ENCODE assay signal across 16 mouse cellular contexts in genomic region chr2:49856584-49856983, GRCm38 (mm10).
DNase-seq lines count a peak whose midpoint lies in the region; ATAC-seq and TF ChIP-seq lines count a peak whose summit lies in the region.
"Had no signal": no experiment of that assay in that cellular context is flagged by ENCODE, and none has a peak within 500 bp of the region (broad histone marks: within the 10 kb centered on the region; RNA-seq: fewer than 3 reads in every experiment).

No protein-coding gene starts in this region.

- no peak overlapping the region for H3K9ac ChIP-seq in heart, embryonic 12.5 days
- H3K9ac ChIP-seq in intestine, embryonic 15.5 days = no peak overlapping the region
- H3K9ac ChIP-seq in intestine, postnatal 0 days (ENCODE audit: low read depth, low read length) = no peak overlapping the region
- H3K9ac ChIP-seq in midbrain, embryonic 13.5 days (replicated peaks) = no peak overlapping the region
- no peak overlapping the region for H3K9ac ChIP-seq in midbrain, embryonic 11.5 days (ENCODE audit: low read length)
- H3K9ac ChIP-seq in stomach, embryonic 15.5 days = no peak overlapping the region
- H3K9ac ChIP-seq: liver, postnatal 0 days had no signal

- H3K9me3 ChIP-seq in heart, embryonic 12.5 days (replicated peaks) = no peaks in the 10 kb centered on the region
- H3K9me3 ChIP-seq in intestine, embryonic 15.5 days = no peaks in the 10 kb centered on the region
- H3K9me3 ChIP-seq in intestine, postnatal 0 days (ENCODE audit: control insufficient read depth) = no peaks in the 10 kb centered on the region
- H3K9me3 ChIP-seq in midbrain, embryonic 13.5 days = no peaks in the 10 kb centered on the region
- no peaks in the 10 kb centered on the region for H3K9me3 ChIP-seq in midbrain, embryonic 11.5 days (ENCODE audit: control insufficient read depth, low read length)
- no peaks in the 10 kb centered on the region for H3K9me3 ChIP-seq in stomach, embryonic 15.5 days
- H3K9me3 ChIP-seq: megakaryocyte, embryonic 14.5 days had no signal

- DNase-seq in heart, adult 9 months (ENCODE audit: low spot score in 2 of 2) = no peak
- DNase-seq in midbrain, embryonic 11.5 days (ENCODE audit: low spot score, missing footprints) = no peak
- no peak for DNase-seq in MN1 (ENCODE audit: low spot score)
- DNase-seq: cerebellum, adult 8-10 months; gastrocnemius, postnatal 25 days; kidney, postnatal 4 days; liver; liver, postnatal 0 days had no signal

- H3K4me2 ChIP-seq in heart, embryonic 12.5 days = peak overlapping the region; percentile 31
- H3K4me2 ChIP-seq in intestine, embryonic 15.5 days (replicated peaks) = 0 out of 2 replicates have a peak overlapping the region, but pooled peaks have one; percentile 24
- no peak overlapping the region for H3K4me2 ChIP-seq in intestine, postnatal 0 days (replicated peaks; ENCODE audit: low read depth)
- no peak overlapping the region for H3K4me2 ChIP-seq in midbrain, embryonic 13.5 days (replicated peaks)
- no peak overlapping the region for H3K4me2 ChIP-seq in midbrain, embryonic 11.5 days
- H3K4me2 ChIP-seq in stomach, embryonic 15.5 days = peak overlapping the region; percentile 32

- 0 out of 2 replicates have a peak, but pooled peaks cover 8% of the 10 kb centered on the region for H3K27me3 ChIP-seq in heart, embryonic 12.5 days (replicated peaks)
- no peaks in the 10 kb centered on the region for H3K27me3 ChIP-seq in intestine, embryonic 15.5 days (replicated peaks)
- H3K27me3 ChIP-seq in intestine, postnatal 0 days (replicated peaks; ENCODE audit: control insufficient read depth, insufficient read depth, low read length) = no peaks in the 10 kb centered on the region
- no peaks in the 10 kb centered on the region for H3K27me3 ChIP-seq in midbrain, embryonic 13.5 days
- H3K27me3 ChIP-seq in midbrain, embryonic 11.5 days (ENCODE audit: control insufficient read depth, insufficient read depth, low read length) = no peaks in the 10 kb centered on the region
- no peaks in the 10 kb centered on the region for H3K27me3 ChIP-seq in stomach, embryonic 15.5 days (replicated peaks)

- 65% methylated on average over 5 of the region's 5 CpGs for WGBS in heart, embryonic 12.5 days
- 74% methylated on average over 5 of the region's 5 CpGs for WGBS in intestine, embryonic 15.5 days
- WGBS in intestine, postnatal 0 days = 71% methylated on average over 5 of the region's 5 CpGs
- WGBS in midbrain, embryonic 13.5 days = 85% methylated on average over 5 of the region's 5 CpGs
- WGBS in midbrain, embryonic 11.5 days = 72% methylated on average over 5 of the region's 5 CpGs
- 53% methylated on average over 5 of the region's 5 CpGs for WGBS in stomach, embryonic 15.5 days

- no peak overlapping the region for H3K27ac ChIP-seq in heart, embryonic 12.5 days (ENCODE audit: poor library complexity, severe bottlenecking)
- H3K27ac ChIP-seq in intestine, embryonic 15.5 days = no peak overlapping the region
- no peak overlapping the region for H3K27ac ChIP-seq in intestine, postnatal 0 days (ENCODE audit: low read depth, low read length)
- 0 out of 2 replicates have a peak overlapping the region, but pooled peaks have one; percentile 4 for H3K27ac ChIP-seq in midbrain, embryonic 13.5 days
- no peak overlapping the region for H3K27ac ChIP-seq in midbrain, embryonic 11.5 days (ENCODE audit: low read depth, low read length)
- H3K27ac ChIP-seq in stomach, embryonic 15.5 days = no peak overlapping the region

- no peak overlapping the region for H3K4me3 ChIP-seq in heart, embryonic 12.5 days
- no peak overlapping the region for H3K4me3 ChIP-seq in intestine, embryonic 15.5 days (replicated peaks)
- no peak overlapping the region for H3K4me3 ChIP-seq in intestine, postnatal 0 days (ENCODE audit: low read depth, low read length)
- H3K4me3 ChIP-seq in midbrain, embryonic 13.5 days (replicated peaks) = no peak overlapping the region
- no peak overlapping the region for H3K4me3 ChIP-seq in midbrain, embryonic 11.5 days (ENCODE audit: low read depth, low read length)
- H3K4me3 ChIP-seq in stomach, embryonic 15.5 days (replicated peaks) = no peak overlapping the region
- H3K4me3 ChIP-seq: erythroblast, embryonic 14.5 days; megakaryocyte, embryonic 14.5 days had no signal

- H3K4me1 ChIP-seq in heart, embryonic 12.5 days (replicated peaks) = peaks cover 16% of the 10 kb centered on the region
- 0 out of 2 replicates have a peak, but pooled peaks cover 3% of the 10 kb centered on the region for H3K4me1 ChIP-seq in intestine, embryonic 15.5 days (replicated peaks)
- no peaks in the 10 kb centered on the region for H3K4me1 ChIP-seq in intestine, postnatal 0 days (replicated peaks; ENCODE audit: control insufficient read depth, insufficient read depth, low read length)
- H3K4me1 ChIP-seq in midbrain, embryonic 13.5 days (replicated peaks) = no peaks in the 10 kb centered on the region
- H3K4me1 ChIP-seq in midbrain, embryonic 11.5 days (ENCODE audit: control insufficient read depth, insufficient read depth, low read length) = no peaks in the 10 kb centered on the region
- H3K4me1 ChIP-seq in stomach, embryonic 15.5 days = no peaks in the 10 kb centered on the region
- H3K4me1 ChIP-seq: megakaryocyte, embryonic 14.5 days had no signal

- no peaks in the 10 kb centered on the region for H3K36me3 ChIP-seq in heart, embryonic 12.5 days
- H3K36me3 ChIP-seq in intestine, embryonic 15.5 days = no peaks in the 10 kb centered on the region
- H3K36me3 ChIP-seq in intestine, postnatal 0 days (ENCODE audit: control insufficient read depth, insufficient read depth) = no peaks in the 10 kb centered on the region
- no peaks in the 10 kb centered on the region for H3K36me3 ChIP-seq in midbrain, embryonic 13.5 days
- no peaks in the 10 kb centered on the region for H3K36me3 ChIP-seq in midbrain, embryonic 11.5 days (ENCODE audit: control insufficient read depth, insufficient read depth, low read length)
- no peaks in the 10 kb centered on the region for H3K36me3 ChIP-seq in stomach, embryonic 15.5 days

- ATAC-seq in heart, embryonic 12.5 days (ENCODE audit: insufficient number of reproducible peaks, low FRiP score) = no peak
- no peak for ATAC-seq in intestine, embryonic 15.5 days
- ATAC-seq in intestine, postnatal 0 days = no peak
- ATAC-seq in midbrain, embryonic 13.5 days = no peak
- no peak for ATAC-seq in midbrain, embryonic 11.5 days (ENCODE audit: low FRiP score)
- no peak for ATAC-seq in stomach, embryonic 15.5 days (ENCODE audit: insufficient read depth, low FRiP score, low read depth)
- ATAC-seq: intestine, embryonic 16.5 days; liver, postnatal 0 days had no signal

- TF ChIP-seq CTCF in intestine, postnatal 0 days (IDR thresholded peaks at IDR 0.05; ENCODE audit: low read depth) = no peak

Comparison
In these comparisons a context has a peak if more than half of its experiments do, and no peak if none do; other contexts are left out.
1. H3K4me2 ChIP-seq: peak in heart, embryonic 12.5 days (single experiment), intestine, embryonic 15.5 days (single experiment) and stomach, embryonic 15.5 days (single experiment); none in intestine, postnatal 0 days (single experiment), midbrain, embryonic 13.5 days (single experiment) and midbrain, embryonic 11.5 days (single experiment).